Mouse (Mus musculus) cerebellum, postnatal 14 days (tissue): ENCODE data around the gene Irgm1.
"Not testable (repeated sequence)": the region's sequence is repeated elsewhere in the genome, so short reads cannot be mapped to it uniquely, and the experiment has no call there.

Source experiments
- DNase-seq, 2 experiments: peaks; one replicate each; pipeline ENCODE4 v3.0.0; 2021; ENCODE audit warnings: mixed read lengths in 2 of 2

Irgm1 gene

GRCm38 (mm10) chr11:48871201-48871772 is at the start of gene Irgm1:
Gene Irgm1, minus strand, starts transcription at chr11:48871683.
- DNase-seq: peak; percentile 50 to 75

GRCm38 (mm10) chr11:48918380-48918779 is 46.9 kb upstream of the Irgm1 start:
- DNase-seq: no peak

GRCm38 (mm10) chr11:48913611-48914010 is 42.1 kb upstream of the Irgm1 start:
- DNase-seq: no peak

- no peak for DNase-seq
Measured at GRCm38 (mm10) chr11:48908459-48908858, 37.0 kb upstream of the Irgm1 start.

- no peak for DNase-seq
Measured at GRCm38 (mm10) chr11:48902021-48902420, 30.5 kb upstream of the Irgm1 start, which contains the start of gene Gm5431. Gene Gm5431, minus strand, starts transcription at chr11:48902214.

GRCm38 (mm10) chr11:48901567-48901930 is 30.1 kb upstream of the Irgm1 start:
- not testable (repeated sequence) for DNase-seq

- not testable (repeated sequence) for DNase-seq
Measured at GRCm38 (mm10) chr11:48900654-48901566, 29.4 kb upstream of the Irgm1 start.

- no peak for DNase-seq
Measured at GRCm38 (mm10) chr11:48898812-48899431, 27.4 kb upstream of the Irgm1 start.

GRCm38 (mm10) chr11:48876680-48877079 is 5.2 kb upstream of the Irgm1 start:
- no peak for DNase-seq

- not testable (repeated sequence) for DNase-seq
Measured at GRCm38 (mm10) chr11:48875343-48875837, 3.9 kb upstream of the Irgm1 start.

- peak; percentile 65 to 66 for DNase-seq
Measured at GRCm38 (mm10) chr11:48874465-48874864, 3.0 kb upstream of the Irgm1 start.

GRCm38 (mm10) chr11:48873591-48874290 is 2.3 kb upstream of the Irgm1 start:
- no peak for DNase-seq

GRCm38 (mm10) chr11:48872695-48873300 is 1.3 kb upstream of the Irgm1 start:
- no peak for DNase-seq

- DNase-seq: peak; percentile 23 to 25
Measured at GRCm38 (mm10) chr11:48871817-48872541, 496 bp upstream of the Irgm1 start.

- no peak for DNase-seq
Measured at GRCm38 (mm10) chr11:48870781-48871180, 702 bp downstream of the Irgm1 start.

- no peak for DNase-seq
Measured at GRCm38 (mm10) chr11:48869380-48870110, 1.9 kb downstream of the Irgm1 start.

GRCm38 (mm10) chr11:48866481-48866880 is 5.0 kb downstream of the Irgm1 start:
- no peak for DNase-seq

GRCm38 (mm10) chr11:48863808-48864207 is 7.7 kb downstream of the Irgm1 start:
- no peak for DNase-seq

- no peak for DNase-seq
Measured at GRCm38 (mm10) chr11:48862784-48863319, 8.6 kb downstream of the Irgm1 start.

- DNase-seq: peak; percentile 76 to 79
Measured at GRCm38 (mm10) chr11:48859014-48859413, 12.5 kb downstream of the Irgm1 start.
